Mouse (Mus musculus) myocyte (in vitro differentiated cells): ENCODE data around the gene Rfx7.

Experiments used
- CEBPB ChIP-seq: IDR thresholded peaks from 2 replicates; pipeline ENCODE4 v1.6.1; 2011; ENCODE audit warnings: mild to moderate bottlenecking, moderate library complexity; ENCODE audit not compliant: poor library complexity, insufficient read depth, severe bottlenecking
- POLR2AphosphoS2 ChIP-seq: IDR thresholded peaks from one replicate; pipeline ENCODE4 v1.6.1; 2011; ENCODE audit warnings: low read depth, control low read depth; ENCODE audit not compliant: insufficient read length

DNA sequence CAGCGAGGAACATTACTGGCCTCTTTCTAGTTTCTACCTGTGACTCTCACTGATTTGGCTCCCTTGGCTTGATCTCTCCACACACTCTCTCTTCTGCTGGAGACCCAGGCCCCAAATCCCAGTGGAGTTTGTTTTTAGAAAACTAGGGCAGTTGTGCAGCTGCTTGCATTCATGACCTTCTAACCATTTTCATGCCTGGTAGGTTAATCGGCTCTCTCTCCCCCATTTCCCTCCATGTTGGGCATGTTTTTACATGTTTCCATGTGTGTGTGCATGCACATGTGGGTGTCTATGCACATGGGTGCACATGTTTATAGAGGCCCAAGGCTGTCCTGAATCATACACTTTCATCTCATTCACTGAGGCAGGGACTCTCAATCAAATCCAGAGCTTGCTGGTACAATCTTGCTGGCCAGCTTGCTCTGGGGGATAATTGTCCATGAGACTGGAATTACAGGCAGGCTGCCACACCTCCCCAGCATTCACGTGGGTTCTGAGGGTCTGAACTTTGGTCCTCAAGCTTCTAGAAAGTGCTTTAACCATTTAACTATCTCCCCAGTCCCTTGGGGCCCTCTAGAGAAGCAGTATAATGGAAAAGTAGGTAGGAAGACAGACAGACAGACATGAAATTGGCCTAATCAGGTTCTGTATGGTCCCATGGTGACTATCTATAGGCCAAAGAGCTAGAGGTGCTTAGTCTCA lies 37.9 kb upstream of the Rfx7 start:
- TF ChIP-seq CEBPB (no peak), POLR2AphosphoS2 (no peak)
